Mouse (Mus musculus): ENCODE results near the gene Nfyc.
A peak's percentile ranks its signal among the peaks of the same experiment; 100 is the strongest.

Gene Nfyc

DNA sequence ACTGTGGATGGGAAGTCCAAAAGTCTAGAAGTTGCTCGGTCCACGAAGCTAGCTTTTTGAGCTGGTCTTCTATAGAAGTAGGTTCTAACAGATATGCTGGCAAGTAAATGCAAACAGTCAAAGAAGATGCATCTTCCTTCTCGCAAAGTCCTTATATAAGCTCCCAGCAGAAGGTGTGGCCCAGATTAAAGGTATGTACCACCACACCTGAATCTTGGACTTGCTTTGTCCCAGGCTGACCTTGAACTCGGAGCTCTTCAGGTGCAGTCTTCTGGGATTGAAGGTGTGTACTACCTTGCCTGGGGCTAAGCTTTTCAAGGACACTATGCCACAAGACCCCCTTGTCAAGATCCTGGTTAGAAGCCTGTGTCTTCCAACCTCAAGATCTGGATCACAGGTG is at the start of gene Nfyc:
TSS of gene Nfyc (minus strand) at position 101 of the 400 bp plus-strand sequence.
- no peak for DNase-seq (ENCODE audit: low read depth)

DNA sequence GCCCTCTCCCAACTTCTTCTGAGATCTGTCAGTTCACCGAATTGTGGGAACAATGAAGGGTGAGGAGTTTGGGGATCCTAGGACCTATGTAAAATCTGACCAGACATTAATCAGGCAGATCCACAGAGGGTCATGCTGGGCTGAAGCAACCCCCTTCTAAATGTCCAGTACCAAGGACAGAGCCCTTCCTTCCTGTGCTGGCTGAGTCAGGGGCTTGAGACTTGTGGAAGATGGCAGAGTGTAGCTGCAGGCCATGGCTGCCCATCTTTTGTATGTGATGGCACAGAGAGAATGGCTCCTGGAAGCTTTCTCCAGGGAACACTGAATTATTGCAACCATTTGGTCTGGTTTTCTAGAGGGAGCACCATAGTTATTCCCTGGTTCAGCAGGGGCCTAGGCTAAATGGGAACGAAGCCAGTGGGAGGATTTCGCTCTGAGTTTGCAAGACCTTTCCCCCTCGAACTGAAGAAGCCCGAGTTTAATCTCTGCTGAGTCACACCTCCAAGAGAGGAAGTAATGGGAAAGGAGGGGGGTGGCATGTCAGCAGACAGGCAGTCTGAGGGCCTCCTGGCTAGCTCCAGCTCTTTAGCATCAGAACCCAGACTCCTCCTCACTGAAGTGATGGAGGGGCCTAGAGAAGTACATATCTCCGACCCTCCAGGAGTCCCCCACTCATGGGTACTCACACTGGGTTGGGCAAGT is 49.5 kb upstream of the Nfyc start:
- DNase-seq (ENCODE audit: low read depth), result peak; percentile 36

DNA sequence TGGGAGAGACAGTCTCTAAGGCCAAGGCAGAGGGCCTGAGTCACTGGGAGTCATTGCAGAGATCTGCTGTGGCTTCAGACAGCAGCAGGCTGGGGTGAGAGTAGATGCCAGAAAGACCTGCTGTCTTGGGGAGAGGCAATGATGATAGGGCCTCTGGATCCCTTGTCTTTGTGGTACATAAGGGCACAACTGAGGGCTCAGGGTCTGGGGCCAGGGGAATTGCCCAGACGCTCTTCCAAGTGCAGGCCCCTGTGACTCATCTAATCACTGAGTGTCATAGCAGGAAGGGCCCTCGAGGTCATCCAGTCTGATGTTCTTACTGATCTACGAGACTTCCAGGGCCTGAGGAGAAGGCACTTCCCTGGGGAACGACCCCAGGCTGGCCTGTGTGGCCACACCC is 48.0 kb upstream of the Nfyc start:
- DNase-seq (ENCODE audit: low read depth), result no peak

DNA sequence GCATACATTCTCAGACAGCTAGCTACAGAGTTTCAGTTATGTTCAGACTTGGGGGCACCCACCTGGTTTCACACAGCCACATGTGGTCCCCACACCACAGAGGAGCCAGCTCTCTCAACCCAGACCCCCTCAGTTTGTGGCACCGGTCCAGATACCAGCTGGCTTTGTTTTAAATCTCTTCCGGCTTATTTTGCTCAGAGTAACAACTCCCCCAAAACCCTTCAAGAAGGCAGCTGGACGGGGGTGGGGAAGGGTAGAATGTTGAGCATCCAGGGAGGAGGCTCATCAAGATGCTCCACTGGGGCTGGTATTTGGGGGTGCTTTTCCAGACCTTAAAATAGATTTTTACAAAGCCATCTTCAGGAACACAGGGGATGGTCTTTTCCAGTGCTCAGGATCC is 47.4 kb upstream of the Nfyc start:
- no peak for DNase-seq (ENCODE audit: low read depth)

DNA sequence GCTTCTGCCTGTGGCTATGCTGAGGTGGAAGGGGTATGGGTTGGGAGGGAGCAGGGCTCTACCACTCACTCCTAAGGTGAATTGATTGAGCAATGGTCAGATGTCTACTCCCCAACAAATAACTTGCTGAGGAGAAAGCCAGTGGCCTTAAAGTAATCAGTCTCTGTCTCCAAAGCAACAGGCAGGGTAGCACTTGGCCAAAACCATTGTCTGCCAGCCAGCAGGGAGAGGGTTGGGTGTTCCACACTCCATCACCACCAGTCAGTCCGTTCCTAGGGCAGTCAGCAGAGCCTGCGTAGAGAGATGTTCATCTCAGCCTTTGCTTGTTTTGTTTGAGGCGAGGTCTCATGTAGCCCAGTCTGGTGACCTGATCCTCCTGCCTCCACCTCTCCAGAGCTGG is 44.6 kb upstream of the Nfyc start:
- DNase-seq (ENCODE audit: low read depth), result no peak

DNA sequence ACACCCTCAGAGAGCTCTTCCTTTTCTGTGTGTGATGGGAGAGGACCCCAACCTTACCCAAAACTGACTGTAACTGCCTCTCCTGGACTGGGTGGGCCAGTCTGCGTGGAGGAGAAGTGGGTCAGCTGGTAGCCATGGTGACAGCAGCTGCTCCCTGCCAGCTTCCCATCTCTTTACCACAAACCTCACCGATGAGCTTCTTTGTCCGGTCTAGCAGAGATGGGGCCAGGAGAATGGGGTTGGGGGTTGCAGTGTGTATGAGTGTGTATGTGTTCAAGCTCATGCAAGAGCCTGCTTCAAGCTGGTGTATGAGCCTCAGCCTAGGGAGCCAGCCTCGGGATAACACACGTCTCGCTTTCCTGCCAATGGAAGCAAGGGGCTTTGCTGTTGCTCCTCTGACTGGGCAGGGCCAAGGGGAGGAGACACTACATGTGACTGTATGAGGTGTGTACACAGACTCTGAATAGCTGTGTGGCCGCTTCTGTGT is 38.9 kb upstream of the Nfyc start:
- DNase-seq (ENCODE audit: low read depth), result no peak

DNA sequence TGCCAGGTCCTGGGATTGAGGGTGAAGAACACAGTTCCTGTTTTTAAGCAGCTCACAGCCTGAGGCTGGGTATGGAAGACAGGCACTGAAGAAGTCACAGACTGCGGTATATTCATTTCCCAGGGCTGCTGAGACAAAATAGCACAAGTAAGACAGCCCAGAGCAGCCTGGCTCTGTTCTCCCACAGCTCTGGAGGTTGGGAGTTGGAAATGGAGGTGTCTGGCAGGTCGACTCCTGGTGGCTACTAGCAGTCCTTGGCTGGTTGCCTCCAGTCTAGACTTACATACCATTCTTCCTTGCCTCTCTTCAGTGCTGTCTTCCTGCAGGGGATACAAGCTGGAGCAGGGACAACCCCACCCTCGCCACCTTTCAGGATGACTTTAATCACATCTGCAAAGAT is 37.6 kb upstream of the Nfyc start:
- DNase-seq (ENCODE audit: low read depth), result no peak

DNA sequence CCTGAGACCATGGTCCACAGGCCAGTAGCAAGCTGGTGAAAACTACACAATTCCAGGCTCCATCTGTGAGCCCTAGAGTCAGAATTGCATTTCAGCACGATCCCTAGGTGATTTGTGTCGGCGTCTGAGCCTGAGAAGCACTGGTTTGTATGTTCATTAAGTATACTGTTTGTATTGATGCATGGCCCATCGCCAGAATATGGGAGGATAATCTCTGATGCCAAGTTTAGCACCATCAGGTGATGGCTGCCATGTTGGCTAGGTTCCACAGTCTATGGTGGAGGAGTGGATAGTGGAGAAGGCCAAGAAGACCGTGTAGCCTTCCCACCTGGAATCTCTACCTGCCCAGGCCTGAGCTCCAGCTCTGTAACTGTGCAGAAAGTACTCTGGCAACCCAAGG is 36.9 kb upstream of the Nfyc start:
- DNase-seq (ENCODE audit: low read depth), result no peak

DNA sequence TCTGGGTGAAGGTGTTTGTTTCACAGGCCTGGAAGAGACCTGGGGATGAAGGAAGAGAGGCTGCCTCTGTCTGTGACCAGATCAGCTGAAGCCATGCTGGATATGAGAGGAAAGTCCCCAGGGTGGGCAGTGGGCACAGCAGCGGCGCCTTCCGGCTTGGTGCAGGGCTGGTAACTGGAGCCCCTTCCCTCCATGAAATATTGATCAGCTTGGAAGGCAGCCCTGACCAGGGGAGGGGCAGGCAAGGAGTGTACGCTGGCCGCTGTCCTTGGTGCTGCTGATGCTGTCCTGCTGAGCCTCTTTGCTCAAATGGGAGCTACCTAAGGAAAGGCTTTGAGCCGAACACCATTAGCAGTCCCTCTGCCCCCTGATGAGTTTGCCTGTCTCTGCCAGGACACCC is 34.8 kb upstream of the Nfyc start:
- DNase-seq (ENCODE audit: low read depth), result peak; percentile 36

DNA sequence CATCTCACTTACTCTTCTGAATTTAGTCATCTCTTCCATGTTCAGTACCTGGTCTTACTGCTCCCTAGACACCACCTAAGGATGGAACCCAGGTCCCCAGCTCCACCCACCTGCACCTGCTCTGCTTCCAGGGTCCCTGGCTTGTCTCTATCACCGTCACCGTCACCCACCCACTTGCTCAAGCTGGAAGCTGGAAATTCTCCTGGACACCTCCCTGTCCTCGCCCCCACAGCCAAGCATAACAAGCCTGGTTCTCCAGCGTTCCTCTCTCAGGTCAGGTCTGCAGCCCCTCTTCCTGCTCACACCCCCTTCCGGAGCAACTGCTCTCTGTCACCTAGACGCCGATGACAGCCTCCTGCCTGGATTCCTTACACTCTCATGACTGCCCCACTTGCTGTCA is 28.5 kb upstream of the Nfyc start:
- DNase-seq (ENCODE audit: low read depth), result no peak

DNA sequence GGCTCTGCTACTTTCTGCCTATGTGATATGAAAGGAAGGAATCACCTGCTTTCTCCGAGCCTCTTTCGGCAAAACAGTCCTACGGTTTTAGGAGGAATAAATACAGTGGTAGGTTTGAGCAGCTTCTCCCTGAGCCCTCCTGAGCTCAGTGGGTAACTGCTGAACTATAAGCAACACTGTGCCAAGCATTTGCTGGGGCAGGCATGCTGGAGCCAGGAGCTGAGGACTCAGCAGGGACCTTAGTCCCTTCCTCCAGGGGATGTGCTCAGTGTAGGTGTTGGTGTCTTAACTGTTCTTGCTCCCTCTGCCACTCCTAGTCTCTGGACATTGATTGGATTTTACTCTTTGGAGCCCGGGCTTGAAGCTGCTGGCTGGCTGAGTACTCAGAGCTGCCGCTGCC is 25.0 kb upstream of the Nfyc start:
- no peak for DNase-seq (ENCODE audit: low read depth)

DNA sequence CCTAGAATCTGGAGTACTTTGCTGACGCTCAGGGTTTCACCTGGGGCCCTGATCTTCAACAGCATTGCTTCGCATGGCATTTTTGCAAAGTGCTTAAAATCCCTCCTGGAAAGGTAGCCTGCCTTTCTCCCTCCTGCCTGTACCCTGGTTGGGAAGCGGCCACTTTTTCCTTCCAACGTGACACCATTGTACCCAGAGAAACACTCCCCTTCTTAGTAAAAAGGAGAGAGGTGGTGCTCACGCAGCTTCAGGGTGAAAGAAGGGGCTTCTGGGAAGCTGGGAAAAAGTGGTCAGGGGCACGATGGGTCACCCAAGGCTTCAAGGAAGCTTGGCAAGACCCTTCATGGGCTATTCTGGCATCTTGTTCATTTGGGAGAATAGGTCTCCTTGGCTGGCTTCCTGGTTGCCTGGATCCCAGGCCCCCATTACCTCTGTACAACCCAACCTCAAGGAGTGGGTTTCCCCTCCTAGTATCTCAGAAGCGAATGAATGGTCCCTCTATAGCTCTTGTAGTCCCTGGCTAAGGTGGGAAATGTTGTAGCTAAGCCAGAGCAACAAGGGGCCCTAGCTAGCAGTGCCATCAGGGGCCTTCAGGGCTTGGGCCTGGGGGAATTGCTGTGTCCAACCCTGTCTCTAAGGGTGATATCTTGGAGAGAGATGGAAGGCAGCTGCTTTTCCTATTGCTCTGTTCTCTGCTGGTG is 24.1 kb upstream of the Nfyc start:
- no peak for DNase-seq (ENCODE audit: low read depth)

DNA sequence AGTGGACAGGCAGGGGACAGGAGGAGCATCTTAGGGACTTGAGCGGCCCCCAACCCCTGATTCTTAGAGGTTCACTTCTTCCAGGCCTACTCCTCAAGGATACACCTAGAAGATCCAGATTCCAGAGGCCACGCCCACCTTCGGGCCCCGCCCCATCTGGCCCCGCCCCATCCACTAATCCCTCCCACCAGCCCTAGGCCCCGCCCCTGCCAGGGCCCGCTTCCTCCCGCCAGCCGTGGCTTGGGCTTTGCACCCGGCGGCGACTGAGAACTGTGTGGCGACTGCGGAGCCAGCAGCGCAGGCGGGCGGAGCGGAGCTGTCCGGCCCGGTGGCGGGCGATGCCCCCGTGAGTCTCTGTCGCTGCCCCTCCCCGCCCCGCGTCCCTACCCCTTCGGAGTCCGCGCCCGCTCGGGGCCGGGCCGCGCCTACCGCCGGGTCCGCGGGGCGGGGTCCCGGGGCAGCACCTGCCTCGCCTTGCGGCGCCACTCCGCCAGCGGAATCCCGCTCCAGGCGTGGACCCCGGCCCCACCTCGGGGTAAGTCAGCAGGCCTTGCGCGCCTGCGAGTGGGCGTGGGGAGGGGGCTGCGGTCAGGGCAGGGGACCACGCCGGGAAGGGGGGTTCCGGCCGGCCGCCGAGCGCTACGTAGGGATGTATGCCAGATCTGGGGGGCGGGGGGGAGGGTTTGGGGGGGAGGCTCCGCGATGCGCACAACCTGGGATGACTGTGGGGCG is 23.4 kb upstream of the Nfyc start, which contains the start of gene Rims3:
TSS of gene Rims3 (plus strand) at position 229 of the 732 bp plus-strand sequence.
- DNase-seq (ENCODE audit: low read depth), result no peak

DNA sequence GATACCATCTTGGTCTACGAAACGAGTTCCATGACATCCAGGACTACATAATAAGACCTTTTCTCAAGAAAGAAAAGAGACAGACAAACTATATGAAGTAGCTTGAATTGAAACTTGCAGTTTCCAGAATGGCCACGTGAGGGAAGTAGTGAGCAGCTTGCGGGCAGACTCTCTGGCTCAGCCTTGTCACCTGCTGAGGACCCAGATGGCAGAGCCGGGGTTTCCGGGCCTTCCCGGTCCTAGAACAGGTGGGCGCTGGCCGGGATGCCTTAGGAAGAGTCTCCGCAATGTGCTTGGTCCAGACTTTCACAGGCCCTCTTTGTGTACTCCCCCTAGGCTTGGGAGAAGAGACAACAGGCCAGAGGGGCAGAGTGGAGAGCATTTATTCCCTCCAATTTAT is 19.6 kb upstream of the Nfyc start:
- peak; percentile 59 for DNase-seq (ENCODE audit: low read depth)

DNA sequence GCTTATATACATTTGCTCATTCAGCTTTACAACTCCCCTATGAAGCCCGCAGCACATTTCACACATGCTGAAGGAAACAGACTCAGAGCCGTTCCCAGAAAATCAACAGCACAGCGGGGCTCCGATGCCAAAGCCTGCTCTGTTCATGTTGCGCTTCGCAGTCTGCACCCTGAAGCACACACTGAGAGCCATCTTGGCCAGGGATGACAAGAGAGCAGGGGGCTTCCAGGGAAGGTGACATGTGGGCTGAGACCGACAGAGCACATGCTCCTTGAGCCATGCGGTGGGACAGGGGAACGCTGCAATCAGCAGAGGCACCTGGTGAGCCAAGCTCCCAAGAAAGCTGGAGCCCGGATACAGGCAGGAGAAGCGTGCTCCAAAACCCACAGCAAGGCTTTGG is 18.1 kb upstream of the Nfyc start:
- no peak for DNase-seq (ENCODE audit: low read depth)

DNA sequence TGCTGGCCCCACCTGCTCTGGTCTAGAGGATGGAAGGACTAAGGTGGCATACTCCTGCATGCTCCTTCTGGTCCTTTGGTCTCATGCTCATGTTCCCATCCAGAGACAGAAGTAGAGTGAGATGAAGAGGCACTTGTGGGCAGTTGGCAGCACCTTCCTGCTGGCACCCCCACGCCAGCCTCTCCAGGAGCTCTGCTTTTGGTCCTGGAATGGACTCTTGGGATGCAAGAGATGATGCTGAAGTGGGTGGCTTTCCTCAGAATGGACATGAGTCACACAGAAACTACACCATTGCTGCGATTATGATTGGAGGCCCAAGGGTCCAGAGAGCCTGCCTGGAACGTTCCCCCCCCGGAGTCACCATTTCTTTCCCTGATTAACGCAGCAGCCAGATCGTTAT is 17.5 kb upstream of the Nfyc start:
- no peak for DNase-seq (ENCODE audit: low read depth)

DNA sequence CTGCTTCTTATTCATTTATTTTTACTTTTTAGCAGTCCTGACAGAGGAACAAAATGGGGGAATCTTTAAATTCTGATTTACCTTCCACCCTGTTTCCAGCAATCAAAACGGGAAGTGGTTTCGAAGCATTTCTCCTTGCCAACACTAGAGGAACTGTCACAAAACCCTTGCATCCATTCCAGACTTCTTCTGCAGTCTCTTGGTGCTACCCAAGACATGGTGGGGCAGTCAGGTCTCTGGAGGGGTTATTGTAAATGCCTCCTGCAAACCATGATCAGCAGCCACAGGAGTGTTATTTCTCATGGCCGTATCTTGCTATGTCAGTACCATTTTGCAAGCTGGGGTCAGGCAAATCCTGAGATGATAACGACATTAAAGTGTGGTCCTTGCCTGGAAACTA is 13.7 kb upstream of the Nfyc start:
- no peak for DNase-seq (ENCODE audit: low read depth)

DNA sequence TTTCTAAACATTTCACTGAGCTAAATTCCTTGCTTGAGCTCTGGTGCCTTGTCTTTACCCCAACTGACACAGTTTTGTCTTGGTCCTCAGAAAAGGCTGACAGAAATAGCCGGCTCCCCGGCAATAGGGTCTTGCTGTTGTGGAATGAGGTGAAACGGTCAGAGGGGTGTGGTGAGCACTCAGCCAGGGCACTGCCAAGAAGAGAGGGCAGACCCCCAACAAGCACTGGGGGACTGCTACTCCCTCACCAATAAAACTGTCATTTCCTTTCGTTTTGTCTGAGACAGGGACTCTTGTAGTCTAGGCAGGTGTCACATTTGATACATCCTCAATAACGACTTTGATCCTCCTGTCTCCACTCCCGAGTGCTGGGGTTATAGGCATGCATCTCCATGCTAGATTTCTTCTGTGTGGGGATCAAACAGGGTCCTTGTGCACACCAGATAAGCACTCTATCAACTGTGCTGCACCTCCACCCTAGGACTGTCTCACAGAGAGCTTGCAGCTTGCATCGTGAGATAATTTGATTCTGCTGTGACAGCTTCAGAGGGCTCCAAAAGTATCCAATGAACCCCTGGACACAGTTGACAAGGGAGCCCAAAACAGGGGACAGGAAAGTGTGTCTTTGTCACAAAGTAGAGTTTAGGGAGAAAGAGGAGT is 13.2 kb upstream of the Nfyc start:
- DNase-seq (ENCODE audit: low read depth), result no peak

DNA sequence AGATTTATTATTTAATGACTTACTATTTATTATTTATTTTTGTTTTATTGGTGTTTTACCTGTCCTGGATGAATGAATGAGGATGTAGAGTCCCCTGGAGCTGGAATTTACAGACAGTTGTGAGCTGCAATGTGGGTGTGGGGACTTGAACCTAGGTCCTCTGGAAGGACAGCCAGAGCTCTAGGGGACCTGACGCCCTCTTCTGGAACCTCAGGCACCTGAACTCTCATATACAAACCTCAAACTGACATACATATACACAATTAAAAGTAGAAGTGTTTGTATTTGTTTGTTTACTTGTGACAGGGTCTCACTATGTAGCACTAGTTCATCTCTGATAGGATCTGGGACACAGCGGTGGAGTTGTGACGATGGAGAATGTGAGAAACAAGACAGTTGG is 10.0 kb upstream of the Nfyc start:
- no peak for DNase-seq (ENCODE audit: low read depth)

DNA sequence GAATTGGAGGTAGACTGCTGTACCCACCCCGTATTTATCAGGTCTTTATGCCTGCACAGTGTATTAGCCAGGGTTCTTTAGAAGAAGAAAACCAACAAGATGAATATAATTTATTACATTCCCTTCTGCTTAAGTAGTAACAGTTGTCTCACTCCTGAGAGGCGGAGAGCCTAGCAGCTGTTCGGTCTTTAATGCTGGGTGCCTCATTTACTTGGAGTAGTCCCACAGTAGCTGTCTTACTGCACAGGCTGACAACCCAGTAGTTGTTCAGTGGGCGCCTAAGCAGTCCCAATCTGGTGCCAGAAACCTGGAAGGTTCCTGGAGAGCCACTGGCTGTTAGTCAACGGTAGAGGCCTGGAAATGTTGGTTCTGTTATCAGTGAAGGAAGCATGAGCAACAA is 605 bp downstream of the Nfyc start:
- DNase-seq (ENCODE audit: low read depth), result no peak

DNA sequence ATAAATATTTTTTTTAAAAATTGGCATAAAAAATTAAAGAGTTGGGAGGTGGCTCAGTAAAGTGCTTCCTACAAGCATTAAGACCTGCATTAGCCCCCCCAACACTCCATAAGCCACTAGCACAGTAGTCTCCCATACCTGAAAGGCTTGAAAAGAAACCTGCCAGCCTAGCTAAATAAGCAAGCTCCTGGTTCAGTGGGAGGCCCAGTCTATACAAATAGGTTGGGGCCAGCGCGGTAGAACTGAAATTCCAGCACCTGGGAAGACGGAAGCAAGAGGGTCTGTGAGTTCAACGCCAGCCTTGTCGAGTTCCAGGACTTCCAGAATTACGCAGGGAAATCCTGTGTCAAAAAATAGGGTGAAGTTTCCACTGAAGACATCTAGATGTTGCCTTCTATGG is 5.0 kb downstream of the Nfyc start:
- no peak for DNase-seq (ENCODE audit: low read depth)

DNA sequence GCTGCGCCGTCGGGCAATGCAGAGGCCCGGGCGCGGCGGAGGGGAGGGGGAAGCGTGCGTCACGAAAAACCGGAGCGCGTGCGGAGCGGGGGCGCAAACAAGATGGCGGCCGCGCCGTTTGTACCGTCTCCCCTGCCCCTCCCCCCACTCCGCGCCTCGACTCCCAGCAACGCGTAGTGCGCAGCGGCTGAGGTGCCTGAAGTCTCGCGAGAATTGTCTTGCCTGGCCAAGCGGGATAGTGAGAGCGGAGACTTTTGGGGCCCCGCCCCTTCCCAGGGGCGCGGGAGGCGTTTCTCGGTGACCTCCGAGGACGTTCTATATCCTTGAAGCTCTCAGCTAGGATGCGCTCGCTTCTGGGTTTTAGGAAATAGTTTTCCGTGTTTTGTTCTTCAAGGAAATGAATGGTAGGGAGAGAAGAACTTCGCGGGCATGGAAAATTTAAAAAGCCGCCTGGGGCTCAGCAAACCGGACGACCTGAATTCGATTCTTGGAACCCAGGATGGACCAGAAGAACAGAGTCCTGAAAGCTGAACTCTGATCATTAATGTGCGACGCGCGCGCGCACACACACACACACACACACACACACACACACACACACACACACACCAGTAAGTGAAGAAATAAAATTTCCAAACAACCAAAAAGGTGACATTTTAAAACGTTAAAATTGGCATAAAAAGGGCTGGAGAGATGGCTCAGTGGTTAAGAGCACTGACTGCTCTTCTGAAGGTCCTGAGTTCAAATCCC is 5.6 kb downstream of the Nfyc start:
- DNase-seq (ENCODE audit: low read depth), result peak; percentile 99

Measured in 416B (cell line).